Mouse (Mus musculus) myocyte (in vitro differentiated cells): ENCODE measurements around the gene Abhd17a.

ENCODE experiments used
- CEBPB ChIP-seq: IDR thresholded peaks from 2 replicates; pipeline ENCODE4 v1.6.1; 2011; ENCODE audit warnings: mild to moderate bottlenecking, moderate library complexity; ENCODE audit not compliant: poor library complexity, insufficient read depth, severe bottlenecking
- MAX ChIP-seq: IDR thresholded peaks from one replicate; pipeline ENCODE4 v1.6.1; 2011; ENCODE audit warnings: low read depth, mild to moderate bottlenecking, control low read depth
- MYOD1 ChIP-seq, 3 experiments: IDR thresholded peaks; one replicate each; pipeline ENCODE4 v1.6.1; 2011; ENCODE audit warnings: control low read depth in 2 of 3, low read depth in 2 of 3, mild to moderate bottlenecking in 2 of 3, moderate library complexity in 1 of 3; ENCODE audit not compliant: insufficient read length in 2 of 3, control insufficient read depth in 1 of 3
- POLR2A ChIP-seq: IDR thresholded peaks from one replicate; pipeline ENCODE4 v1.6.1; 2011; ENCODE audit warnings: low read depth, mild to moderate bottlenecking, control low read depth, moderate library complexity; ENCODE audit not compliant: insufficient read length
- POLR2AphosphoS2 ChIP-seq: IDR thresholded peaks from one replicate; pipeline ENCODE4 v1.6.1; 2011; ENCODE audit warnings: low read depth, control low read depth; ENCODE audit not compliant: insufficient read length
- SRF ChIP-seq: IDR thresholded peaks from one replicate; pipeline ENCODE4 v1.6.1; 2011; ENCODE audit warnings: low read depth; ENCODE audit not compliant: control insufficient read depth, insufficient read length
- TCF3 ChIP-seq: IDR thresholded peaks from one replicate; pipeline ENCODE4 v1.6.1; 2011; ENCODE audit warnings: low read depth, control low read depth; ENCODE audit not compliant: insufficient read length
- USF1 ChIP-seq: IDR thresholded peaks from one replicate; pipeline ENCODE4 v1.6.1; 2011; ENCODE audit warnings: low read depth, mild to moderate bottlenecking, control low read depth, moderate library complexity

DNA sequence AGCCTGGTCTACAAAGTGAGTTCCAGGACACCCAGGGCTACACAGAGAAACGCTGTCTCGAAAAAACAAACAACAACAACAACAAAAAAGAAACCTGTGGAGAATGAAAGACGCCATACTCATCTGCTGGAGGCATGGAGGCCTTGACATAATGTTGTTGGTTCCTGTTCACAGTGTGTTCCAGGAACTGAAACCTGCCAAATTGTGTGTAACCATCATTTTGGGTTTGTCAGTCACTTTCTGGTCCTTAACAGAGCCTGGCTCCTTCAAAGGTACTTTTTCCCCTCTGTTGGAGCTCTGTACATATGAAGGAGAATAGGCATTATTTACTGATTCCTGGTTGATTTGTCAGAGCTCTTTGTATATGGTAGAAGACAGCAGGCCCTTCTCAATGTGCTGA lies 21.8 kb upstream of the Abhd17a start:
- TF ChIP-seq CEBPB (no peak), USF1 (no peak), POLR2A (no peak), MAX (no peak), POLR2AphosphoS2 (no peak), SRF (no peak), TCF3 (no peak), MYOD1 (IDR thresholded peaks at IDR 0.05; ENCODE audit: control insufficient read depth in 1 of 3, insufficient read length in 2 of 3, low read depth in 2 of 3) (no peak)
